Mouse (Mus musculus) lung, postnatal 0 days (tissue): ENCODE measurements at regions not wholly inside any gene's neighbourhood (a gene's known extent, or its start where the extent isn't known, plus 50 kb on each side); places are given as distances from the start of the nearest gene placed in this dataset.

Source experiments
- ATAC-seq: fragments of 200-750 bp; cut with Nextera tagmentation; 2 replicates; pipeline ENCODE4 v1.8.0; 2017; ENCODE audit warnings: moderate library complexity
- DNase-seq: peaks from one replicate; pipeline ENCODE4 v3.0.0-alpha.2; 2016; ENCODE audit warnings: low spot score
- H3K27ac ChIP-seq: fragments of 300-500 bp; sonication (generic); 2 replicates; pipeline ENCODE4 v1.5.1; 2014; ENCODE audit warnings: antibody characterized with exemption, mild to moderate bottlenecking, low read length, mixed read lengths
- H3K27me3 ChIP-seq: fragments of 300-500 bp; sonication (generic); replicated peaks from 2 replicates; pipeline ENCODE4 v1.6.1; 2014; ENCODE audit warnings: low read length, mixed read lengths; ENCODE audit not compliant: insufficient read depth
- H3K36me3 ChIP-seq: fragments of 300-500 bp; sonication (generic); 2 replicates; pipeline ENCODE4 v1.6.1; 2014; ENCODE audit warnings: low read length, mixed read lengths; ENCODE audit not compliant: insufficient read depth
- H3K4me1 ChIP-seq: fragments of 300-500 bp; sonication (generic); 2 replicates; pipeline ENCODE4 v1.6.1; 2014; ENCODE audit warnings: antibody characterized with exemption, low read depth, low read length, mixed read lengths; ENCODE audit not compliant: insufficient read depth
- H3K4me2 ChIP-seq: fragments of 300-500 bp; sonication (generic); replicated peaks from 2 replicates; pipeline ENCODE4 v1.6.1; 2014; ENCODE audit warnings: low read depth, mild to moderate bottlenecking, low read length, moderate library complexity, mixed read lengths
- H3K4me3 ChIP-seq: fragments of 300-500 bp; sonication (generic); 2 replicates; pipeline ENCODE4 v1.5.1; 2014; ENCODE audit warnings: low read depth, low read length
- H3K9ac ChIP-seq: fragments of 300-500 bp; sonication (generic); replicated peaks from 2 replicates; pipeline ENCODE4 v1.6.1; 2014; ENCODE audit warnings: low read depth, mild to moderate bottlenecking
- H3K9me3 ChIP-seq: fragments of 300-500 bp; sonication (generic); 2 replicates; pipeline ENCODE4 v1.6.1; 2016; ENCODE audit warnings: low read length, mixed read lengths
- CTCF ChIP-seq: IDR thresholded peaks from 2 replicates; pipeline ENCODE4 v1.5.1; 2016; ENCODE audit warnings: antibody characterized with exemption, mild to moderate bottlenecking
- EP300 ChIP-seq: IDR thresholded peaks from 2 replicates; pipeline ENCODE4 v1.6.1; 2016; ENCODE audit warnings: antibody characterized with exemption, mild to moderate bottlenecking, control low read depth
- WGBS: fragments of 180-500 bp; shearing (Covaris S2); extraction: QIAGEN DNeasy Blood & Tissue Kit; methylation state at CpG from one replicate; pipeline ENCODE4 v1.1.7; 2014; 5-methylcytosine and 5-hydroxymethylcytosine counted together

DNA sequence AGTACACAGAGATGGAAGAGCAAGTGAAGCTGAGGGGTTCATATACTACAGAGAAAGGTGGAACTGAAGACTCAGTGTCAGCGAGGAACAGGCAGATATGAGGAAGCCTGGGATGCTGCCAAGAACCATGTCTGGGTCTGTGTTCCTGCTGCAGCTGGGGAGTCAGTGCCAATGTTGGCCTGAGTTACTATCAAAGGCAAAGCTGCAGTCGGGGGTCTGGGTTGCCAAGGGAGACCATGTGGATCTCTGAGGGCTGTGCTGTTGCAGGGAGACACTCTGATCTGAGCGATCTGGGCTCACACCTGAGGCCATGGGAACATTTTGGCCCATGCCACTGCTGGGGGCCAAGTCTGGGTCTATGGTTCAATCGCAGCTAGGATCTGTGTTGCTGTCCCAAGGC, 612.5 kb upstream of the Nrsn1 start:
- no peak for DNase-seq
- Histone ChIP-seq H3K4me2 (no peak overlapping the region), H3K9ac (no peak overlapping the region), H3K27ac (no peak overlapping the region), H3K4me3 (no peak overlapping the region), H3K36me3 (no peaks in the 10 kb centered on the region), H3K4me1 (no peaks in the 10 kb centered on the region), H3K27me3 (no peaks in the 10 kb centered on the region), H3K9me3 (no peaks in the 10 kb centered on the region)
- ATAC-seq, result no peak
- WGBS, result 56% methylated on average over 4 of the region's 4 CpGs
- TF ChIP-seq CTCF (no peak), EP300 (no peak)

DNA sequence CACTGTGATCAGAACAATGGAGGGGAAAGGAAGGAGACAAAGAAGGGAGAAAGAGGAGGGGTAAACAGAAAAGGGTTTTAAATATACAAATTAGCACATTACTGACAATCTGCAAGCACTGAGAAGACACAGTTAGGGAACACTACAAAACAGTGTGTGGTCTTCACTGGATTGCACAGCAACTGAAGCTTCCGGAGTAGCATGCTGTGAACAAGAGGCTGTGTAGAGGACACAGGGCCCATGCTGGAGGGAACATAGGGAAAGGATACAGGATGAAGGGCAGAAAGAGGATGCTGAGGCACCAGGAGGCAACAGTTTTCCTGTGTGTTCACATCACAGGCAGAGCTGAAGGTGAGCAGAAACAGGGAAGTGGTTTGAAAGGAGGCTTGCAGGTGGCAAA, 598.6 kb upstream of the Nrsn1 start:
- H3K4me2 ChIP-seq, result no peak overlapping the region
- TF ChIP-seq EP300, result no peak
- no peaks in the 10 kb centered on the region for H3K9me3 ChIP-seq
- H3K27me3 ChIP-seq, result no peaks in the 10 kb centered on the region
- H3K36me3 ChIP-seq, result no peaks in the 10 kb centered on the region
- no peak for ATAC-seq
- no peak overlapping the region for H3K9ac ChIP-seq
- no peaks in the 10 kb centered on the region for H3K4me1 ChIP-seq
- no peak for DNase-seq
- 92% methylated on average over 1 of the region's 1 CpGs for WGBS
- no peak overlapping the region for H3K27ac ChIP-seq
- H3K4me3 ChIP-seq, result no peak overlapping the region

DNA sequence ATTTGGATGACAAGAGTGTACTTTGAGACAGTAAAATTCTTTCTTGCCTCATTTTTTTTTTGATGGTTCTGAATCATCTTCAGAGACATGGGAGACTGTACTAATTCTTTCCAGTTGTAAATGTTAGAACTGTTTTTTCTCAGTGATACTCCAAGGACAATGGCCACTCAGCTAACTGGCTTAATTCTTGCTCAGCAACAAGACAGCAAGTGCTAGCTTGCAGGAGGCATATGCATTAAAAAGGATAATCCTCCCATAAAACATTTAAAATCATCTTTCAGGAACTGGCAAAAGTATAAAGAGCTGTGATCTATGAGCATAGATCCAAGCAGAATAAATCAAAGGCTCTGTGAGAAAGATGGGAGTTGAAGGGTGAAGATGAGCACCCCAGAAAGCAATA, 587.9 kb upstream of the Nrsn1 start:
- no peak overlapping the region for H3K27ac ChIP-seq
- H3K4me2 ChIP-seq, result no peak overlapping the region
- ATAC-seq (no peak), DNase-seq (no peak)
- TF ChIP-seq EP300 (no peak), CTCF (no peak)
- H3K27me3 ChIP-seq, result no peaks in the 10 kb centered on the region
- no peak overlapping the region for H3K9ac ChIP-seq
- no peaks in the 10 kb centered on the region for H3K4me1 ChIP-seq
- no peak overlapping the region for H3K4me3 ChIP-seq
- H3K36me3 ChIP-seq, result no peaks in the 10 kb centered on the region
- no peaks in the 10 kb centered on the region for H3K9me3 ChIP-seq

GRCm38 (mm10) chr13:25857569-25857968, 587.3 kb upstream of the Nrsn1 start:
- 39% methylated on average over 3 of the region's 3 CpGs for WGBS
- H3K27me3 ChIP-seq, result no peaks in the 10 kb centered on the region
- H3K9me3 ChIP-seq, result no peaks in the 10 kb centered on the region
- peak; percentile 10 for DNase-seq
- peak; percentile 71 for ATAC-seq
- TF ChIP-seq EP300, result no peak
- no peaks in the 10 kb centered on the region for H3K36me3 ChIP-seq
- H3K9ac ChIP-seq, result no peak overlapping the region
- H3K27ac ChIP-seq, result no peak overlapping the region
- no peaks in the 10 kb centered on the region for H3K4me1 ChIP-seq
- no peak overlapping the region for H3K4me2 ChIP-seq
- H3K4me3 ChIP-seq, result no peak overlapping the region

DNA sequence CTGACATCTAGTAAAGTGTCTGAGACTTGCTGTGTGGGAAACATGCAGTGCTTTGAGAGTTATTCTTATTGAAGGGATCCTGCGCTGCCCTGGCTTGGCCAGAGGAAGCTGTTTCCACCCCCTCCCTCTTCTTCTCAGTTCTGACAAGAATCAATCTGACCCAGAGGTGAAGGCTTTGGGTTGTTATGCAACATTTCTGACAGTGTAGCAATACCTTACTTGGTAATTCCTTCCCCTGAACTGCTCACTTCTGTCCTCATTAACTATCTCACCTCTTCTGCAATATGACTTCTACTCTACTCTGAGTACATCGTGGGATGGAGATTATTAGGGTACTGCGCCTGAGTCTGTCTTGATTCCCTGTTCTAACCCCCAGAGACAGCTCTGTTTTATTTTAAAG, 586.8 kb upstream of the Nrsn1 start:
- Histone ChIP-seq H3K9ac (no peak overlapping the region), H3K36me3 (no peaks in the 10 kb centered on the region), H3K27me3 (no peaks in the 10 kb centered on the region), H3K4me1 (no peaks in the 10 kb centered on the region), H3K4me3 (no peak overlapping the region), H3K4me2 (no peak overlapping the region), H3K9me3 (no peaks in the 10 kb centered on the region), H3K27ac (no peak overlapping the region)
- TF ChIP-seq EP300 (no peak), CTCF (no peak)
- peak; percentile 41 for DNase-seq
- 63% methylated on average over 3 of the region's 3 CpGs for WGBS
- peak; percentile 76 for ATAC-seq

DNA sequence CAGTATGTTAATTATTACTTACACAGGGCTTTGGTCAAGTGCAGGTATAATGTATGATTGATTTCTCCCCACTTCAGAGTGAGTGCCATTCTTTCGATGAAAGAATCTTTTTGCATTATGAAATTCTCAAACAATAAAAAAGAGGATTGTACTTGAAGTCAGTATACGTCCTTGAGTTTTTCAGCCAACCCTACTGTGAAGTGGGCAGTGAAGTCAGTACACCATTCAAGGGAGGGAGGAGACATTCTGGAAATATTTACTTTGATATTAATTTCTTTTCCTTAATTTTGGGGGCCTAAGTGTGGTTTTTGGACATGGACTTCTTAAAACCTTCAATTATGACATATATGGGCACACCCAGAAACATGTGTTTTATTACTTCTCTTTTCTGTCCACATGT, 586.2 kb upstream of the Nrsn1 start:
- ATAC-seq (peak; percentile 66), DNase-seq (peak; percentile 24)
- WGBS, result 48% methylated on average over 2 of the region's 2 CpGs
- H3K27me3 ChIP-seq, result no peaks in the 10 kb centered on the region
- TF ChIP-seq EP300 (no peak), CTCF (no peak)
- H3K9ac ChIP-seq, result no peak overlapping the region
- no peak overlapping the region for H3K4me2 ChIP-seq
- H3K4me1 ChIP-seq, result no peaks in the 10 kb centered on the region
- no peak overlapping the region for H3K27ac ChIP-seq
- no peaks in the 10 kb centered on the region for H3K36me3 ChIP-seq
- no peaks in the 10 kb centered on the region for H3K9me3 ChIP-seq
- H3K4me3 ChIP-seq, result no peak overlapping the region

DNA sequence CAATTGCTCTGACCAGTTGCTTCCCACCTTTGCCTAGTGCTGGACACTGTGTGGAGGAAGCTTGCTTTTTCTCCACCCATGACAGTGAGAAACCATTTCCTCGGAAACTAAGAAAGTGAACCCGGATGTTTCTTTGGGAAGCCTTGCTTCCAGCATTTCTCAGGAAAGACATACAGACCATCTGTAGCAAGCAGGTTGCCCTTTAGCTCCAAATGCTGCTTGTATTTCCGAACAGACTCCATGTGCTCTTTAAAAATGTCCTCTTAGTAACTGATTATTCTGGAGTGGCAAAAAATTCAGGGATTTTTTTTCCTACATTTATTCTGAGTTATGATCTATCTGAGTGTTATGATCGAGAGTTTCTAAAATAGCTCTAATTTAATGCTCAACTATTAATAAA, 577.9 kb upstream of the Nrsn1 start:
- Histone ChIP-seq H3K4me3 (no peak overlapping the region), H3K36me3 (no peaks in the 10 kb centered on the region), H3K27me3 (no peaks in the 10 kb centered on the region), H3K9ac (no peak overlapping the region), H3K9me3 (no peaks in the 10 kb centered on the region), H3K27ac (no peak overlapping the region), H3K4me2 (no peak overlapping the region), H3K4me1 (no peaks in the 10 kb centered on the region)
- DNase-seq (no peak), ATAC-seq (no peak)
- no peak for TF ChIP-seq CTCF
- TF ChIP-seq EP300, result no peak
- WGBS, result 75% methylated on average over 4 of the region's 4 CpGs
